Mouse (Mus musculus) hindbrain, embryonic 14.5 days (tissue): ENCODE data around the gene Tchp. TPM values are rescaled to one million over a fixed set of nuclear protein-coding genes. Genes with fewer than 3 reads are reported as not detected.

Experiments
- ATAC-seq: fragments of 200-750 bp; cut with Nextera tagmentation; 2 replicates; pipeline ENCODE4 v1.8.0; 2017; ENCODE audit warnings: moderate number of reproducible peaks, mild to moderate bottlenecking, moderate TSS enrichment, moderate library complexity; ENCODE audit not compliant: low FRiP score
- DNase-seq: peaks from one replicate; pipeline ENCODE4 v3.0.0-alpha.2; 2015; ENCODE audit warnings: low spot score
- H3K27ac ChIP-seq: fragments of 300-500 bp; sonication (generic); 2 replicates; pipeline ENCODE4 v1.5.1; 2014; ENCODE audit warnings: mild to moderate bottlenecking, moderate library complexity
- H3K27me3 ChIP-seq: fragments of 300-500 bp; sonication (generic); 2 replicates; pipeline ENCODE4 v1.6.1; 2014; ENCODE audit warnings: mild to moderate bottlenecking, low read length, mixed read lengths; ENCODE audit not compliant: control insufficient read depth, insufficient read depth
- H3K36me3 ChIP-seq: fragments of 300-500 bp; sonication (generic); replicated peaks from 2 replicates; pipeline ENCODE4 v1.6.1; 2014; ENCODE audit not compliant: control insufficient read depth, insufficient read depth
- H3K4me1 ChIP-seq: fragments of 300-500 bp; sonication (generic); replicated peaks from 2 replicates; pipeline ENCODE4 v1.6.1; 2014; ENCODE audit warnings: antibody characterized with exemption, low read length, mixed read lengths; ENCODE audit not compliant: control insufficient read depth, insufficient read depth
- H3K4me2 ChIP-seq: fragments of 300-500 bp; sonication (generic); replicated peaks from 2 replicates; pipeline ENCODE4 v1.6.1; 2014; ENCODE audit warnings: mild to moderate bottlenecking, moderate library complexity
- H3K4me3 ChIP-seq: fragments of 300-500 bp; sonication (generic); replicated peaks from 2 replicates; pipeline ENCODE4 v1.5.1; 2014; ENCODE audit warnings: mild to moderate bottlenecking, low read length
- H3K9ac ChIP-seq: fragments of 300-500 bp; sonication (generic); 2 replicates; pipeline ENCODE4 v1.6.1; 2014
- H3K9me3 ChIP-seq: fragments of 300-500 bp; sonication (generic); 2 replicates; pipeline ENCODE4 v1.6.1; 2016; ENCODE audit warnings: low read length; ENCODE audit not compliant: control insufficient read depth
- WGBS: fragments of 180-500 bp; shearing (Covaris S2); extraction: QIAGEN DNeasy Blood & Tissue Kit; methylation state at CpG from one replicate; pipeline ENCODE4 v1.1.7; 2014; 5-methylcytosine and 5-hydroxymethylcytosine counted together
- polyA plus RNA-seq: library from polyadenylated mRNA; unstranded; fragments of >200 nt; fragmentation: Nextera tagmentation; extraction: Ambion mirVana; gene quantifications from 2 replicates; pipeline ENCODE4 v1.2.1, GENCODE M21; 2014

Tchp gene
- 10.6 and 15.4 TPM in 2 replicates for polyA plus RNA-seq

- ATAC-seq (peak; percentile 86), DNase-seq (peak; percentile 97)
- H3K9ac ChIP-seq = peak within 1 kb of the TSS; percentile 73
- peaks cover 23% of the 10 kb centered on the region for H3K36me3 ChIP-seq
- H3K4me3 ChIP-seq = peak within 1 kb of the TSS; percentile 70
- H3K27ac ChIP-seq = no peak within 1 kb of the TSS
- H3K9me3 ChIP-seq = no peaks in the 10 kb centered on the region
- 5% methylated on average over 49 of the region's 49 CpGs for WGBS
- peaks cover 8% of the 10 kb centered on the region for H3K4me1 ChIP-seq
- peak within 1 kb of the TSS; percentile 87 for H3K4me2 ChIP-seq
- H3K27me3 ChIP-seq = no peaks in the 10 kb centered on the region
Measured at GRCm38 (mm10) chr5:114707265-114708068, at the start of gene Tchp. Gene Tchp (plus strand): TSS chr5:114707760.

GRCm38 (mm10) chr5:114658255-114658654, 49.3 kb upstream of the Tchp start, which contains the start of gene Trpv4:
Gene Trpv4 (minus strand): TSS chr5:114658421.
- peaks cover 44% of the 10 kb centered on the region for H3K27me3 ChIP-seq
- H3K4me2 ChIP-seq = peak within 1 kb of the TSS; percentile 66
- WGBS = 1% methylated on average over 43 of the region's 47 CpGs
- H3K27ac ChIP-seq = no peak within 1 kb of the TSS
- peaks cover 6% of the 10 kb centered on the region; the same call in 1 of the 2 replicates for H3K4me1 ChIP-seq
- DNase-seq = no peak
- ATAC-seq = peak; percentile 40; the same call in 1 of the 2 replicates
- peak within 1 kb of the TSS; percentile 42; the same call in 1 of the 2 replicates for H3K9ac ChIP-seq
- no peaks in the 10 kb centered on the region for H3K36me3 ChIP-seq
- no peaks in the 10 kb centered on the region for H3K9me3 ChIP-seq
- peak within 1 kb of the TSS; percentile 33 for H3K4me3 ChIP-seq

- no peak for ATAC-seq
- WGBS = 79% methylated on average over 6 of the region's 6 CpGs
- Histone ChIP-seq H3K4me2 (no peak overlapping the region), H3K9ac (no peak overlapping the region), H3K9me3 (no peaks in the 10 kb centered on the region), H3K4me1 (peaks cover 6% of the 10 kb centered on the region; the same call in 1 of the 2 replicates), H3K4me3 (no peak overlapping the region), H3K36me3 (no peaks in the 10 kb centered on the region), H3K27ac (no peak overlapping the region), H3K27me3 (peaks cover 36% of the 10 kb centered on the region)
- no peak for DNase-seq
Measured at GRCm38 (mm10) chr5:114661029-114661428, 46.5 kb upstream of the Tchp start.

DNA sequence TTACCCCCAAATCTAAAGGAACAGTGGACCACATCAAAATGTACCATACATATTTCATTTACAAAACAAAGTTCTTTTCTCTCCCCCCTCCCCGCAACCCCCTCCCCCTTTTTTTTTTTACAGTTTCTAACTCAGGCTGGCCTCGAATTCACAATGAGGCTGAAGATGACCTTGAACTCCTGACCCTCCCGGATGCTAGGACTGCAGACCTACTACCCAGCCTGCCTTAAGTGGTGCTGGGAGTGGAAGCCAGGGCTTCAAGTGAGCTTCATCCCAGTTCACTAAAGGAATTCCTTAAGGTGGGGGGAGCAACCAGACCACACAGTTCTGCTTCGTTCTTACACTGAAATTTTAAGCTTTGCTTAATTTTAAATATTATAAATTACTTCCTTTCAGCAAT, 43.4 kb upstream of the Tchp start:
- ATAC-seq = no peak
- no peaks in the 10 kb centered on the region for H3K4me1 ChIP-seq
- no peak overlapping the region for H3K4me2 ChIP-seq
- no peak overlapping the region for H3K27ac ChIP-seq
- no peaks in the 10 kb centered on the region for H3K36me3 ChIP-seq
- H3K9me3 ChIP-seq = no peaks in the 10 kb centered on the region
- H3K27me3 ChIP-seq = peaks cover 6% of the 10 kb centered on the region
- WGBS = 81% methylated on average over 4 of the region's 4 CpGs
- H3K4me3 ChIP-seq = no peak overlapping the region
- H3K9ac ChIP-seq = no peak overlapping the region
- DNase-seq = no peak

- H3K36me3 ChIP-seq = no peaks in the 10 kb centered on the region
- 0 out of 2 replicates have a peak, but pooled peaks cover under 1% of the 10 kb centered on the region for H3K27me3 ChIP-seq
- DNase-seq (no peak), ATAC-seq (no peak)
- no peaks in the 10 kb centered on the region for H3K9me3 ChIP-seq
- no peak overlapping the region for H3K4me2 ChIP-seq
- 76% methylated on average over 7 of the region's 7 CpGs for whole genome bisulfite sequencing
- no peak overlapping the region for H3K4me3 ChIP-seq
- no peak overlapping the region for H3K9ac ChIP-seq
- H3K27ac ChIP-seq = no peak overlapping the region
- H3K4me1 ChIP-seq = no peaks in the 10 kb centered on the region
Measured at GRCm38 (mm10) chr5:114664750-114665149, 42.8 kb upstream of the Tchp start.

GRCm38 (mm10) chr5:114666659-114667058, 40.9 kb upstream of the Tchp start:
- ATAC-seq (no peak), DNase-seq (no peak)
- no peak overlapping the region for H3K9ac ChIP-seq
- 73% methylated on average over 1 of the region's 1 CpGs for whole genome bisulfite sequencing
- H3K27ac ChIP-seq = no peak overlapping the region
- no peak overlapping the region for H3K4me3 ChIP-seq
- H3K4me2 ChIP-seq = no peak overlapping the region; the same call in 1 of the 2 replicates
- no peaks in the 10 kb centered on the region for H3K4me1 ChIP-seq
- no peaks in the 10 kb centered on the region for H3K36me3 ChIP-seq
- no peaks in the 10 kb centered on the region for H3K9me3 ChIP-seq
- H3K27me3 ChIP-seq = no peaks in the 10 kb centered on the region

DNA sequence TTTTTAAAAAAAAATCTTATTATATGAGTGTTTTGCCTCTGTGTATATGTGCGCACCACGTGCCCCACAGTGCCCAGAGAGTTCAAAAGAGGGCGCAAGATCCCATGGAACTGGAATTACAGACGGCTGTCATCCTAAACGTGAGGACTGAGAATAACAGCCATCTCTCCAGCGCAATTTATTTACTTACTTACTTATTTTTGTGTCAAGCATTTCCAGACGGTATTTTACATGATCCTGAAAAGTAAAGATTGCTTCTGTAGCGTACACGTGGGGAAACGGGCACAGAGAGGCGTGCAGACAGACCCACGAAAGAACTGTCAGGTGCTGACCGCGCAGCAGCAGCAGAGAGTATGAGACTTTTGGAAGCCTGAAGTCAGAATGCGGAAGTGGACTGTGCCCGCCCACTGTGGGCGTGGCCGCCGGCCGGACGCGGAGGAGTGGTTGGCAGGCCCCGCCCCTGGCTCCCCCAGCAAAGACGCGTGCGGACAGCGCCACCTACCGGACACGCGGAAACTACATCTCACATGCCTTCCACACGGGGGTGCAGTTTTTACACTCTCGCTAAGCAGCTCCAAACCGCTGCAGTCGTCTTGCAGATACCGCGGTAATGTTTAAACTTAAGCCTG, 40.2 kb upstream of the Tchp start:
- WGBS = 4% methylated on average over 36 of the region's 36 CpGs
- Histone ChIP-seq H3K9ac (no peak overlapping the region; the same call in 1 of the 2 replicates), H3K4me1 (no peaks in the 10 kb centered on the region), H3K36me3 (no peaks in the 10 kb centered on the region), H3K27me3 (no peaks in the 10 kb centered on the region), H3K4me3 (peak overlapping the region; percentile 16), H3K27ac (no peak overlapping the region), H3K4me2 (peak overlapping the region; percentile 47), H3K9me3 (no peaks in the 10 kb centered on the region)
- ATAC-seq = peak; percentile 93
- DNase-seq = peak; percentile 99

DNA sequence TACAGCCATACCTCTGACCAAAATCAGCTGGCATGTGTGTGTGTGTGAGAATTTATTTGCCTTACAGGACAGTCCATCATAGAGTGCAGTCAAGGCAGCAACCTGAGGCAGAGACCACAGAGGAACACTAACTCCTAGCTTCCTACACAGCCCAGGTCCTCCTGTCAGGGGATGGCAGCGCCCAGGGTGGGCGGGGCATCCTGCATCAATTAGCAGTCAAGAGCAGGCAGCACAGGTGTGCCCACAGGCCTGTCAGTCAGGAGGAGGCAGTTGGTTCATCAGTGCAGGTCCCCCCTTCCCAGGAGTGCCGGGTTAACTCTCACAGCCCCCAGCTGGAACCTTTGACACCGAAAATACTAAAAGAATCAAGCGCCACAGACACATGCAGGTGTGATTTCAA, 38.5 kb upstream of the Tchp start:
- Histone ChIP-seq H3K4me3 (no peak overlapping the region), H3K27ac (no peak overlapping the region), H3K4me1 (no peaks in the 10 kb centered on the region), H3K36me3 (peaks cover 6% of the 10 kb centered on the region; the same call in 1 of the 2 replicates), H3K9me3 (no peaks in the 10 kb centered on the region), H3K4me2 (no peak overlapping the region), H3K9ac (no peak overlapping the region), H3K27me3 (no peaks in the 10 kb centered on the region)
- 91% methylated on average over 5 of the region's 5 CpGs for WGBS
- DNase-seq (no peak), ATAC-seq (no peak)

DNA sequence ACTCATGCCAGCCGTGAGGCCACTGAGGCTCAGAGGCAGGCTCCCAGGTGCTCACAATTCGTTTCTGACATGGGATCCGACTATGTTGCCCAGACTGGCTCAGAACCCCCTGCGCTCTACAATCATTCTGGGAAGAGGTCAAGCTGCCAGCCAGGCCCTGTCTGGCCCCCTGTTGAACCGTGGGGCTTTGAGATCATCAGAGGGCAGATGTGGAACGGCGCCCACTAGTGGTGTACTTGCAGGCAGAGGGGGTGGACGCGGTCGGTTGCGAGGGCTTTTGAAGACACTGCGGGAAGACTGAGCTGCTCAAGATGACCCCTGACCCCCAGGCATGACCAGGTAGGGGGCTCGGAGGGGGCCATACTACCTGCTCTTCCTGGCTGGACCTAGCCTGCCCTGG, 34.4 kb upstream of the Tchp start:
- Histone ChIP-seq H3K4me2 (no peak overlapping the region), H3K27ac (no peak overlapping the region), H3K4me3 (no peak overlapping the region), H3K27me3 (no peaks in the 10 kb centered on the region), H3K36me3 (peaks cover 31% of the 10 kb centered on the region), H3K9ac (no peak overlapping the region), H3K4me1 (no peaks in the 10 kb centered on the region), H3K9me3 (no peaks in the 10 kb centered on the region)
- 86% methylated on average over 13 of the region's 13 CpGs for WGBS
- no peak for ATAC-seq
- DNase-seq = no peak
